Mouse (Mus musculus) thymus, adult 2 months (tissue): ENCODE results near the gene 0610012G03Rik. TPM values are rescaled to one million over a fixed set of nuclear protein-coding genes. Genes with fewer than 3 reads are reported as not detected.
A peak's percentile ranks its signal among the peaks of the same experiment; 100 is the strongest.

ENCODE experiments used
- DNase-seq: peaks from one replicate; pipeline ENCODE4 v3.0.0; 2021
- H3K27ac ChIP-seq: fragments of 200-500 bp; 2 replicates; pipeline ENCODE4 v1.5.1; 2012; ENCODE audit warnings: low read length, control low read depth; ENCODE audit not compliant: control insufficient read depth, insufficient read depth
- H3K27me3 ChIP-seq: fragments of 200-500 bp; 2 replicates; pipeline ENCODE4 v1.6.1; 2012; ENCODE audit warnings: mild to moderate bottlenecking, low read length, moderate library complexity, mixed read lengths; ENCODE audit not compliant: control insufficient read depth, insufficient read depth
- H3K36me3 ChIP-seq: fragments of 200-500 bp; 2 replicates; pipeline ENCODE4 v1.6.1; 2012; ENCODE audit warnings: mild to moderate bottlenecking, low read length, moderate library complexity; ENCODE audit not compliant: control insufficient read depth, insufficient read depth
- H3K4me1 ChIP-seq: fragments of 200-500 bp; replicated peaks from 2 replicates; pipeline ENCODE4 v1.6.1; 2012; ENCODE audit warnings: low read length; ENCODE audit not compliant: control insufficient read depth, insufficient read depth
- H3K4me3 ChIP-seq: fragments of 200-500 bp; 2 replicates; pipeline ENCODE4 v1.5.1; 2012; ENCODE audit warnings: mild to moderate bottlenecking, low read length, control low read depth, moderate library complexity; ENCODE audit not compliant: control insufficient read depth, insufficient read depth
- CTCF ChIP-seq: fragments of 200-500 bp; IDR thresholded peaks from 2 replicates; pipeline ENCODE4 v1.5.1; 2012; ENCODE audit warnings: mild to moderate bottlenecking, control low read depth, low read length, moderate library complexity, borderline replicate concordance; ENCODE audit not compliant: control insufficient read depth, poor library complexity, insufficient read depth; ENCODE audit errors: extremely low read depth
- POLR2A ChIP-seq: fragments of 200-500 bp; IDR thresholded peaks from 2 replicates; pipeline ENCODE4 v1.6.1; 2012; ENCODE audit warnings: mild to moderate bottlenecking, low read length, control low read depth, moderate library complexity; ENCODE audit not compliant: control insufficient read depth, poor library complexity, insufficient read depth; ENCODE audit errors: extremely low read depth
- WGBS: fragments of 180-500 bp; shearing (Covaris S2); methylation state at CpG from one replicate; pipeline ENCODE4 v1.1.7; 2018; 5-methylcytosine and 5-hydroxymethylcytosine counted together
- polyA plus RNA-seq: library from polyadenylated mRNA; depleted of rRNA; stranded (reverse); fragments of >200 nt; gene quantifications from 2 replicates; pipeline ENCODE4 v1.2.3, GENCODE M21; 2012

The 0610012G03Rik gene
- polyA plus RNA-seq, 1 experiment = 81.3 TPM

DNA sequence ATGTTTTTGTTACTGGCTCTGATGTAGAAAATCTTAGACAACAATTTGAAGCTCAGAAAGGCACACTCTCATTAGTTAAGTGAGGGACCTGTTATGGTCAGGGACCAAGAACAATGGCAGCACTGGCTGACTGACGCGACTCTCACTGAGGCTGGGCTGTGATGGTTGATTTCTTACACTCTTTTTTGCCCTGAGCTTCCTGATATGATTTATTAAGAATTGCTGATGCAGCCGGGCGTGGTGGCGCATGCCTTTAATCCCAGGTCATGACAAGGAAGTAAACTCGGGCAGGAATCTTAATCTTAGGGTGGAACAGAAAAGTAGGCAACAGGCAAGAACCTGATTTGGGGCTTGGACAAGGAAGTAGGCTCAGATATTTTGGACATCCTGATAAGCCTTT lies 22.2 kb downstream of the 0610012G03Rik start:
- H3K27me3 ChIP-seq = no peaks in the 10 kb centered on the region
- TF ChIP-seq POLR2A (no peak), CTCF (no peak)
- DNase-seq = no peak
- whole genome bisulfite sequencing = 89% methylated on average over 6 of the region's 6 CpGs
- no peak overlapping the region for H3K27ac ChIP-seq
- no peaks in the 10 kb centered on the region for H3K4me1 ChIP-seq
- H3K4me3 ChIP-seq = no peak overlapping the region
- no peaks in the 10 kb centered on the region for H3K36me3 ChIP-seq

DNA sequence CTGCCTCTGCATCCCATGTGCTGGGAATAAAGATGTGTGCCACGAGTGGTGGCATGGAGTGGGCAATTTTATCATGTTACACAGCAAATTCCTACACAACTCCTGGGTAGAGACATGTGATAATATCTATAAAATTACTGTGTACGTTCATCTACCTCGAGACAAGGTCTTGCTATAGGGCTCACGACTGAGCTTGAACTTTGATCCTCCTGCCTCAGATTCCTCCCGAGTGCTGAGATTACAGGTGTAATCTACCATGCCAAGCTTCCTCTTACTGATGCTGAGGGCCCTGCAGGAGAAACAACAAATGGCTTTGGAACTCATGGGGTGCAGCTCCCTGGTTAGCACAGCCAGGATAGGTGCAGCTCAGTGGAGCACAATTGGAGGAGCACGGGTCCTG lies 23.9 kb downstream of the 0610012G03Rik start:
- no peaks in the 10 kb centered on the region for H3K4me1 ChIP-seq
- no peak overlapping the region for H3K27ac ChIP-seq
- no peak for DNase-seq
- WGBS = 91% methylated on average over 6 of the region's 6 CpGs
- H3K36me3 ChIP-seq = no peaks in the 10 kb centered on the region
- TF ChIP-seq POLR2A (no peak), CTCF (no peak)
- no peak overlapping the region for H3K4me3 ChIP-seq
- H3K27me3 ChIP-seq = no peaks in the 10 kb centered on the region

DNA sequence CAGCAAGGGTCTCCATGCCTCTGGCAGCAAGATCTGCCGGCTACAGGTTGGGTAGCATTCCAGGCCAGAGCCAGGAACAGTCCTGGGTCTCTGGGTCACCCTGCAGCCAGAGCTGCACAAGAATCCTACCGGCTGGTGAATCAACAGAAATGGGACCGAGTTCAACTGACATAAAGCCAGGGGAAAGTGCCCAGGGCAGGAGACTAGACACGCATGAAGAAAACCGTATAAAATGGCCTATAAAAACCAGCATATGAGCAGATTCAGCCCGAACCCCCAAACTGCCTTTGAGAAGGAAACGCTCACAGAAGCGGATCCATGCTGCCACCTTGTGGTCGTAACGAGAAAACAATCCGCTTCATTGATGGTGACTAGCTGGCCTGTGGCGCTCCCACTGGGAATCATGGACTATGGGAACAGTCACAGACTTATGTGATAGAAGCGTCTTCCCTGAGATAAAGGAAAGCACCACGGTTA lies 30.0 kb downstream of the 0610012G03Rik start:
- Histone ChIP-seq H3K27me3 (no peaks in the 10 kb centered on the region), H3K4me1 (no peaks in the 10 kb centered on the region), H3K4me3 (no peak overlapping the region), H3K27ac (no peak overlapping the region), H3K36me3 (no peaks in the 10 kb centered on the region)
- peak; percentile 51 for DNase-seq
- no peak for TF ChIP-seq POLR2A
- TF ChIP-seq CTCF = peak; percentile 29; the same call in 1 of the 2 replicates
- WGBS = 12% methylated on average over 14 of the region's 14 CpGs

- Histone ChIP-seq H3K4me1 (no peaks in the 10 kb centered on the region), H3K36me3 (no peaks in the 10 kb centered on the region), H3K27me3 (no peaks in the 10 kb centered on the region), H3K4me3 (no peak overlapping the region), H3K27ac (no peak overlapping the region)
- DNase-seq = no peak
- WGBS = 94% methylated on average over 11 of the region's 11 CpGs
- TF ChIP-seq POLR2A (no peak), CTCF (no peak)
Observed at GRCm38 (mm10) chr16:31917776-31918175, 30.5 kb downstream of the 0610012G03Rik start.

- Histone ChIP-seq H3K27me3 (peaks cover 5% of the 10 kb centered on the region; the same call in 1 of the 2 replicates), H3K36me3 (no peaks in the 10 kb centered on the region), H3K4me3 (no peak overlapping the region), H3K4me1 (no peaks in the 10 kb centered on the region), H3K27ac (no peak overlapping the region)
- no peak for TF ChIP-seq CTCF
- no peak for TF ChIP-seq POLR2A
- 52% methylated on average over 10 of the region's 10 CpGs for WGBS
- DNase-seq = no peak
Observed at GRCm38 (mm10) chr16:31910281-31910847, 37.9 kb downstream of the 0610012G03Rik start.

DNA sequence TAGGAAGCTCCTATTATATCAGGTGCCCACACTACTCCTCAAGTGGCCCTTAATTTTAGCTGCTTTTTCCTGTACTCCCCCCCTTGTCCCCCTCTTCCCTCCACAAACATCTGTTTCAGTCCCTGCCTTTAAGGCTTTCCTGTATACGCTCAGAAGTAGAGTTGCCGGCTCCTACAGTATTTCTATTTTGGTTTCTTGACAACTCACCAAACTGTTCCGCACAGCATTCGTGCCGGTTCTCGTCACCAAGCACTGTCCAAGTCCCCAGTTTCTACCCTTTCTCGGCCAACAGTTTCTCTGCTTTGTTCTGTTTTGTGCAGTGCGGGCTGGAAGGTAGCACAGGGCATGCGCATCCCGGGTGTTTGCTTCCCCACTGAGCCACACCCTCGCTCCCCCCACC lies 39.3 kb downstream of the 0610012G03Rik start:
- H3K4me1 ChIP-seq = no peaks in the 10 kb centered on the region
- H3K27me3 ChIP-seq = peaks cover 5% of the 10 kb centered on the region; the same call in 1 of the 2 replicates
- DNase-seq = no peak
- 23% methylated on average over 11 of the region's 11 CpGs for WGBS
- no peak overlapping the region for H3K4me3 ChIP-seq
- TF ChIP-seq POLR2A (no peak), CTCF (no peak)
- H3K36me3 ChIP-seq = no peaks in the 10 kb centered on the region
- no peak overlapping the region for H3K27ac ChIP-seq

DNA sequence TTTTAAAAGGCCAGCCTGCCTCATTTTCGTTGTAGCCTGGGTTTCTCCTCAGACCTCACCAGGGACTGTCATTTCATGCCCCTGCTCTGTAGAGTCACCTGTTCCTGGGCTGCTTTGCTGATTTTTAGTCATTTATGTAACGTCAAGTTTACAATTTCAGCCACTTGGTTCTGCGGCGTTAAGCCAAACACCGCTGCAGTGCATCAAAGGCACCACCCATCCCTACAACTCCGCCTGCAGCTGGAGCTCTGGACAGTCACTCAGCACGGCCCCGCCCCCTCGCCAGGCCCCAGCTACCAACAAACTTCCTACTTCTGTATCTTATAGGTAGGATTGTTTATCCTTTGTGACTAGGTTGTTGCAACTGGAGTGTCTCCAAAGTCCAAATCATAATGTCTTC lies 41.4 kb downstream of the 0610012G03Rik start:
- Histone ChIP-seq H3K36me3 (no peaks in the 10 kb centered on the region), H3K4me3 (no peak overlapping the region), H3K4me1 (no peaks in the 10 kb centered on the region), H3K27me3 (peaks cover 5% of the 10 kb centered on the region; the same call in 1 of the 2 replicates), H3K27ac (no peak overlapping the region)
- TF ChIP-seq POLR2A = no peak
- no peak for TF ChIP-seq CTCF
- WGBS = 20% methylated on average over 9 of the region's 9 CpGs
- DNase-seq = no peak
